Mouse (Mus musculus): ENCODE measurements at regions not wholly inside any gene's neighbourhood (a gene's known extent, or its start where the extent isn't known, plus 50 kb on each side); places are given as distances from the start of the nearest gene placed in this dataset.
"Not testable (repeated sequence)": the region's sequence is repeated elsewhere in the genome, so short reads cannot be mapped to it uniquely, and the experiment has no call there.

DNA sequence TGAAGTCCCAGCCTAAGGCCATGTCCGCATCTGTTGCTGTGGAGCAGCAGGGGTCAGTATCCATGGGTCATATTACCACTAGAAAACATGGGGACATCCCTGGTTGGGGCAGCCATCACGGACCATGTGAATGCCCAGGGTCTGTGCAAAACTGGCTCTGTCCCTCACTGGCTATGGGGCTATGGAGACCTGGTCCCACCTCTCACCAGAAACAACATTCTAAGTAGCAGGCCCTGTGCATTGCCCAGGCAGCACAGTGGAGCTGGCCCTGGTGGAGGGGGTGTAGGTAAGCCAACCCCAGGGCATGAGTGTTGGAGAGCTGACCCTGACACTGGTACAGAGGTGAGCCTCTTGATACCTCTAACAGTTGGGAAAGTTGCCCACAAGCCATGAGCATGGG, 213.7 kb downstream of the Macc1 start:
- DNase-seq, result no peak

DNA sequence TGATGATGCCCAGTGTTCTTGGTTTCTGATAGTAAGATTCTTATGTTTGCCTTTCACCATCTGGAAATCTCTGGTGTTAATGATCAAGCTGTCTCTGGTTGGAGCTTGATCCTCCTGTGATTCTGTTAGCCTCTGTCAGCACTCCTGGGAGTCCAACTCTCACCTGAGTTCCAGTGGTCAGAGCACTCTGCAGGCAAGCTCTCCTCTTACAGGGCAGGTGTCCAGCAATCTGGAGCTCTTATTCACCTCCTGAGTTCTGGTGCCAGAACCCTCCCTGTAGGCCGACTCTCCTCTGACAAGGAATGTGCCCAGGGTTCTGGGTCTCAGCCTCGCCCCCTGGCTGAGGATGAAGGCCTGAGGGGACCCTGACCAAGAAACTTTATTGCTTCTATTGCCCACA, 234.3 kb downstream of the Macc1 start:
- DNase-seq, result not testable (repeated sequence)

- peak; percentile 5 for DNase-seq
Measured at GRCm38 (mm10) chr12:119576690-119577089, 262.6 kb downstream of the Macc1 start.

- DNase-seq, result no peak
Measured at GRCm38 (mm10) chr12:119577280-119577679, 263.2 kb downstream of the Macc1 start.

DNA sequence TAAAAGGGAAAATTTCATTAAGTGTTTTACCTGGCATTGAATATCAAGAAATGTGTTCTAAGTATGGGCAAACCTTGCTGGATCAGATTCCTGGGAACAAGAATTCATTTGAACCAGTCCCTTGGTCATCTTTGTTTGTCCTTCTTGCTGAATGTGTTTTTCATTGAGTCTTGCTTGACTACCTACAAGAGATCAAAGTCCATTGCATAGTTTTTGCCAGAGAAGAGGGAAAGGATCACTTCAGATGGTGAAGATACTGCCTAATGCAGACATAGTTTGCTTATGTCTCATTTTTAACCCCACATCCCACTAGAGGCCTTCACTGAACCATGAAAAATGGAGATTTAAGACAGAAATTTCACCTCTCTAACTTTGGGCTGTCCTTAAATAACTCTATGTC, 287.3 kb downstream of the Macc1 start:
- no peak for DNase-seq

DNA sequence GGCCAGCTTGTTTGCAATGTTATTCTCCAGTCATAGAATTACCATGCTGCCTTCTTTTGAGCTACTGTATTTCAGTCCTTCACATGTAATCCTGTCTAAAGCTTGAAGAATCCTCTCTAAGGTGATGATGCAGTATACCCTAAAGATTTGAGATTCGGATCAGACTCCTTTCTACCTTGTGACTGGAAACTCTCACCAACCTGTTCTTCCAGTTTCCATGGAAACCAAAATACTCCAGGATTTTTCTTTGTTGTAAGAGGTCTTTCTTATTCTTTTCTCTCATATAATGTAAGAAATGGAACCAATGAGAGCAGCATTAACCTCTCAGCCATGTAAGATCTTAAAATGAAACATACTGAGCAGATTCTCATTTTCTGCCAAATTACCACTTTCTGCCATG, 310.2 kb downstream of the Macc1 start:
- no peak for DNase-seq

DNA sequence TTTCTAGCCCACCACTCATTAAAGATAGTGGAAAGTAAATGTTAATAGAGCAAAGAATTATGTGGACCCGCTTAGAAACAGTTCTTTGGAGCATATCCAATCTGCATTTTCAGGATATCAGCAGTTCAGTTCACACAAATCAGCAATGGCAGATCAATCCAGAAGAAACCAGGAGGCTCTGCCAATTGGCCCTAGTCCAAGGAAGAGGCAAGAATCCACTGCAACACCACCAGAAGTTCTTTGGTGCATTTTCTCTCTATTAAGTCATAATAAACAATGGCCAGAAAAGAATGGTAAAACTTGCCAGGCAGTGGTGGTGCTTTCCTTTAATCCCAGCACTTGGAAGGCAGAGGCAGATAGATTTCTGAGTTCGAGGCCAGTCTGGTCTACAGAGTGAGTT, 290.3 kb upstream of the Tmem196 start:
- no peak for DNase-seq
